Mouse (Mus musculus) intestine, postnatal 0 days (tissue): ENCODE results near the gene Poglut1. TPM values are rescaled to one million over a fixed set of nuclear protein-coding genes. Genes with fewer than 3 reads are reported as not detected.

Source experiments
- ATAC-seq: fragments of 200-750 bp; cut with Nextera tagmentation; 2 replicates; pipeline ENCODE4 v1.8.0; 2017; ENCODE audit warnings: mild to moderate bottlenecking, moderate TSS enrichment, moderate library complexity
- H3K27ac ChIP-seq: fragments of 300-500 bp; sonication (generic); 2 replicates; pipeline ENCODE4 v1.5.1; 2014; ENCODE audit warnings: mild to moderate bottlenecking, low read depth, low read length, moderate library complexity
- H3K27me3 ChIP-seq: fragments of 300-500 bp; sonication (generic); replicated peaks from 2 replicates; pipeline ENCODE4 v1.6.1; 2014; ENCODE audit warnings: low read length, mixed read lengths; ENCODE audit not compliant: control insufficient read depth, insufficient read depth
- H3K36me3 ChIP-seq: fragments of 300-500 bp; sonication (generic); 2 replicates; pipeline ENCODE4 v1.6.1; 2014; ENCODE audit warnings: mild to moderate bottlenecking, moderate library complexity; ENCODE audit not compliant: control insufficient read depth, insufficient read depth
- H3K4me1 ChIP-seq: fragments of 300-500 bp; sonication (generic); replicated peaks from 2 replicates; pipeline ENCODE4 v1.6.1; 2014; ENCODE audit warnings: antibody characterized with exemption, low read length, mixed read lengths; ENCODE audit not compliant: control insufficient read depth, insufficient read depth
- H3K4me2 ChIP-seq: fragments of 300-500 bp; sonication (generic); replicated peaks from 2 replicates; pipeline ENCODE4 v1.6.1; 2014; ENCODE audit warnings: low read depth, mild to moderate bottlenecking, moderate library complexity
- H3K4me3 ChIP-seq: fragments of 300-500 bp; sonication (generic); 2 replicates; pipeline ENCODE4 v1.5.1; 2014; ENCODE audit warnings: low read depth, low read length
- H3K9ac ChIP-seq: fragments of 300-500 bp; sonication (generic); 2 replicates; pipeline ENCODE4 v1.6.1; 2014; ENCODE audit warnings: mild to moderate bottlenecking, low read depth, low read length
- H3K9me3 ChIP-seq: fragments of 300-500 bp; sonication (generic); 2 replicates; pipeline ENCODE4 v1.6.1; 2016; ENCODE audit warnings: mixed run types; ENCODE audit not compliant: control insufficient read depth
- CTCF ChIP-seq: sonication (generic); IDR thresholded peaks from 2 replicates; pipeline ENCODE4 v1.5.1; 2016; ENCODE audit warnings: low read depth, mild to moderate bottlenecking, control low read depth, antibody characterized with exemption, moderate library complexity
- WGBS: fragments of 180-500 bp; shearing (Covaris S2); extraction: QIAGEN DNeasy Blood & Tissue Kit; methylation state at CpG from one replicate; pipeline ENCODE4 v1.1.7; 2014; 5-methylcytosine and 5-hydroxymethylcytosine counted together
- polyA plus RNA-seq: library from polyadenylated mRNA; unstranded; fragments of >200 nt; fragmentation: Nextera tagmentation; extraction: Ambion mirVana; gene quantifications from 2 replicates; pipeline ENCODE4 v1.2.1, GENCODE M21; 2015

The Poglut1 gene
- 11.3 and 12.3 TPM in 2 replicates for polyA plus RNA-seq

GRCm38 (mm10) chr16:38549479-38550396, at the start of gene Poglut1:
TSS of gene Poglut1 (minus strand) at chr16:38550258.
- Histone ChIP-seq H3K36me3 (peaks cover 4% of the 10 kb centered on the region; the same call in 1 of the 2 replicates), H3K4me3 (peak within 1 kb of the TSS; percentile 80), H3K27me3 (peaks cover 3% of the 10 kb centered on the region; the same call in 1 of the 2 replicates), H3K27ac (no peak within 1 kb of the TSS), H3K9ac (peak within 1 kb of the TSS; percentile 66), H3K4me2 (peak within 1 kb of the TSS; percentile 97), H3K9me3 (no peaks in the 10 kb centered on the region), H3K4me1 (peaks cover 6% of the 10 kb centered on the region)
- 0 out of 2 replicates have a peak, but pooled peaks have one; percentile 5 for TF ChIP-seq CTCF
- ATAC-seq = peak; percentile 81
- WGBS = 2% methylated on average over 54 of the region's 54 CpGs

- WGBS = 73% methylated on average over 11 of the region's 11 CpGs
- Histone ChIP-seq H3K9ac (no peak overlapping the region), H3K36me3 (no peaks in the 10 kb centered on the region; the same call in 1 of the 2 replicates), H3K9me3 (no peaks in the 10 kb centered on the region), H3K27me3 (no peaks in the 10 kb centered on the region), H3K27ac (no peak overlapping the region), H3K4me3 (no peak overlapping the region), H3K4me2 (no peak overlapping the region), H3K4me1 (no peaks in the 10 kb centered on the region)
- ATAC-seq = no peak
- no peak for TF ChIP-seq CTCF
Measured at GRCm38 (mm10) chr16:38598986-38599680, 49.1 kb upstream of the Poglut1 start.

- H3K9me3 ChIP-seq = no peaks in the 10 kb centered on the region
- peaks cover 6% of the 10 kb centered on the region for H3K36me3 ChIP-seq
- no peak overlapping the region for H3K4me3 ChIP-seq
- H3K27ac ChIP-seq = no peak overlapping the region
- H3K4me2 ChIP-seq = no peak overlapping the region
- no peaks in the 10 kb centered on the region for H3K4me1 ChIP-seq
- no peak overlapping the region for H3K9ac ChIP-seq
- WGBS = 84% methylated on average over 2 of the region's 2 CpGs
- no peaks in the 10 kb centered on the region for H3K27me3 ChIP-seq
- ATAC-seq = no peak
- no peak for TF ChIP-seq CTCF
Measured at GRCm38 (mm10) chr16:38596651-38597050, 46.6 kb upstream of the Poglut1 start.

GRCm38 (mm10) chr16:38596099-38596498, 46.0 kb upstream of the Poglut1 start:
- H3K36me3 ChIP-seq = peaks cover 9% of the 10 kb centered on the region
- no peak overlapping the region for H3K9ac ChIP-seq
- H3K4me2 ChIP-seq = no peak overlapping the region
- no peaks in the 10 kb centered on the region for H3K9me3 ChIP-seq
- TF ChIP-seq CTCF = no peak
- no peak overlapping the region for H3K27ac ChIP-seq
- 74% methylated on average over 2 of the region's 2 CpGs for WGBS
- ATAC-seq = no peak
- no peak overlapping the region for H3K4me3 ChIP-seq
- H3K27me3 ChIP-seq = no peaks in the 10 kb centered on the region
- no peaks in the 10 kb centered on the region for H3K4me1 ChIP-seq

GRCm38 (mm10) chr16:38594435-38594834, 44.4 kb upstream of the Poglut1 start:
- WGBS = 86% methylated on average over 1 of the region's 1 CpGs
- no peak for ATAC-seq
- H3K9me3 ChIP-seq = no peaks in the 10 kb centered on the region
- H3K4me1 ChIP-seq = no peaks in the 10 kb centered on the region
- H3K27ac ChIP-seq = no peak overlapping the region
- peaks cover 16% of the 10 kb centered on the region for H3K36me3 ChIP-seq
- H3K9ac ChIP-seq = no peak overlapping the region
- no peak for TF ChIP-seq CTCF
- no peak overlapping the region for H3K4me3 ChIP-seq
- no peak overlapping the region for H3K4me2 ChIP-seq
- H3K27me3 ChIP-seq = no peaks in the 10 kb centered on the region

- Histone ChIP-seq H3K4me2 (no peak overlapping the region), H3K36me3 (peaks cover 30% of the 10 kb centered on the region), H3K27ac (no peak overlapping the region), H3K4me3 (no peak overlapping the region), H3K4me1 (no peaks in the 10 kb centered on the region), H3K27me3 (no peaks in the 10 kb centered on the region), H3K9me3 (no peaks in the 10 kb centered on the region), H3K9ac (no peak overlapping the region)
- no peak for TF ChIP-seq CTCF
- WGBS = 96% methylated on average over 4 of the region's 4 CpGs
- ATAC-seq = no peak
Measured at GRCm38 (mm10) chr16:38592946-38593345, 42.9 kb upstream of the Poglut1 start.
